Mouse (Mus musculus) forebrain, postnatal 0 days (tissue): ENCODE measurements around the gene Rilpl1. TPM values are rescaled to one million over a fixed set of nuclear protein-coding genes. Genes with fewer than 3 reads are reported as not detected.

Experiments used
- ATAC-seq: fragments of 200-750 bp; cut with Nextera tagmentation; 2 replicates; pipeline ENCODE4 v1.8.0; 2017; ENCODE audit warnings: mild to moderate bottlenecking, moderate library complexity
- DNase-seq: peaks from one replicate; pipeline ENCODE4 v3.0.0-alpha.2; 2015
- H3K27ac ChIP-seq: fragments of 300-500 bp; sonication (generic); 2 replicates; pipeline ENCODE4 v1.5.1; 2014; ENCODE audit warnings: low read depth, mild to moderate bottlenecking, antibody characterized with exemption, low read length, moderate library complexity, mixed read lengths
- H3K27me3 ChIP-seq: fragments of 300-500 bp; sonication (generic); 2 replicates; pipeline ENCODE4 v1.6.1; 2014; ENCODE audit warnings: mild to moderate bottlenecking, low read length, mixed read lengths; ENCODE audit not compliant: insufficient read depth
- H3K36me3 ChIP-seq: fragments of 300-500 bp; sonication (generic); 2 replicates; pipeline ENCODE4 v1.6.1; 2014; ENCODE audit warnings: mild to moderate bottlenecking, moderate library complexity; ENCODE audit not compliant: insufficient read depth
- H3K4me1 ChIP-seq: fragments of 300-500 bp; sonication (generic); 2 replicates; pipeline ENCODE4 v1.6.1; 2014; ENCODE audit warnings: antibody characterized with exemption; ENCODE audit not compliant: insufficient read depth
- H3K4me2 ChIP-seq: fragments of 300-500 bp; sonication (generic); 2 replicates; pipeline ENCODE4 v1.6.1; 2014; ENCODE audit warnings: low read depth, mild to moderate bottlenecking, moderate library complexity
- H3K4me3 ChIP-seq: fragments of 300-500 bp; sonication (generic); 2 replicates; pipeline ENCODE4 v1.5.1; 2014; ENCODE audit warnings: low read depth, low read length, mixed read lengths
- H3K9ac ChIP-seq: fragments of 300-500 bp; sonication (generic); 2 replicates; pipeline ENCODE4 v1.6.1; 2014; ENCODE audit warnings: mild to moderate bottlenecking
- H3K9me3 ChIP-seq: fragments of 300-500 bp; sonication (generic); 2 replicates; pipeline ENCODE4 v1.6.1; 2016; ENCODE audit warnings: low read length
- CTCF ChIP-seq: sonication (generic); IDR thresholded peaks from 2 replicates; pipeline ENCODE4 v1.5.1; 2016; ENCODE audit warnings: antibody characterized with exemption, control low read depth, low read depth
- WGBS: fragments of 180-500 bp; shearing (Covaris S2); extraction: QIAGEN DNeasy Blood & Tissue Kit; methylation state at CpG from one replicate; pipeline ENCODE4 v1.1.7; 2014; 5-methylcytosine and 5-hydroxymethylcytosine counted together
- polyA plus RNA-seq: library from polyadenylated mRNA; unstranded; fragments of >200 nt; fragmentation: Nextera tagmentation; extraction: Ambion mirVana; gene quantifications from 2 replicates; pipeline ENCODE4 v1.2.1, GENCODE M21; 2015
- total RNA-seq: library from RNA; depleted of rRNA; stranded (reverse); fragments of >200 nt; gene quantifications from 2 replicates; pipeline ENCODE4 v1.2.3, GENCODE M21; 2014

Rilpl1 gene
- total and polyA plus RNA-seq, 2 experiments from 2014 or later: 10.0 to 11.8 TPM

DNA sequence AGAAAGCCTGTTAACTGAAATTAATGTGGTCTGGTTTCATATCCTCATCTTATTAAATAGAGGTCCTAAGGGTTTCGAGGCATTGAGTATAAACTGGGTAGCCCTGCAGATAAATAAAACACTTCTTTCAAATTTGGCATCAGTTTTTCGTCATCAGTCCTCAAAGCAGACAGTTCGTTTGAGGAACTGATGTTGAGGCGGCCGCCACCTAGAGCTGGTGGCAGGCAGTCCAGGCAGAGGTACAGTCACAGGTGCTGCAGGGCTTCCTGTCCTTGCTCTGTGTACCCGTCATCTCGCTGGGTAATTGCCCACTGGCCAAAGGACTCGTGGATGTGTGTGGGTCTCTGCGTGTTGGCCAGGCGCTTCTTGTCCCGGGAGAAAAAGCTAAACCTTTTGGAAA, 37.7 kb downstream of the Rilpl1 start:
- Histone ChIP-seq H3K27ac (no peak overlapping the region), H3K27me3 (no peaks in the 10 kb centered on the region), H3K4me1 (no peaks in the 10 kb centered on the region), H3K9me3 (no peaks in the 10 kb centered on the region), H3K36me3 (peaks cover 33% of the 10 kb centered on the region), H3K4me2 (no peak overlapping the region), H3K4me3 (no peak overlapping the region), H3K9ac (no peak overlapping the region)
- ATAC-seq: no peak
- 93% methylated on average over 11 of the region's 11 CpGs for WGBS
- TF ChIP-seq CTCF: no peak
- no peak for DNase-seq

DNA sequence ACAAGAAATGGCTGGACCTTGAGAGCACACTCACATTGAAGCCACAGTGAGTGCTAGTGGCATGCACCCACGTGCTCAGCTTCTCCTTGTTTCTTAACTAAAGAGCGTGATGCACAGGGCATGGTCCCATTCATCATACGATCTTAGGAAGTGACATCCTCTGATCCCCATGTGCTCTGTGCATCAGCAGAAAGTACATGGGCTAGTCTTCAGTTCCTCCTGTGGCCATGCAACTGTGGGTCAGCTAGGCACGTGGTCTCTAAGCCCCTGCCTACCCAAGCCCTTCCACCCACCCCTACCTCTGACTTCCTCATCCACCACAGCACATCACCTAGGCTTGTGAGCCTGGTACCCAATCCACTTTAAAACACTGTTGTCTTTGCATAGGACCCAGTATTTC, 38.6 kb downstream of the Rilpl1 start:
- no peak overlapping the region for H3K4me2 ChIP-seq
- H3K27ac ChIP-seq: no peak overlapping the region
- 93% methylated on average over 4 of the region's 4 CpGs for WGBS
- no peaks in the 10 kb centered on the region for H3K9me3 ChIP-seq
- H3K4me3 ChIP-seq: no peak overlapping the region
- no peak for DNase-seq
- ATAC-seq: no peak
- no peak overlapping the region for H3K9ac ChIP-seq
- no peaks in the 10 kb centered on the region for H3K4me1 ChIP-seq
- H3K36me3 ChIP-seq: peaks cover 33% of the 10 kb centered on the region
- no peak for TF ChIP-seq CTCF
- no peaks in the 10 kb centered on the region for H3K27me3 ChIP-seq

DNA sequence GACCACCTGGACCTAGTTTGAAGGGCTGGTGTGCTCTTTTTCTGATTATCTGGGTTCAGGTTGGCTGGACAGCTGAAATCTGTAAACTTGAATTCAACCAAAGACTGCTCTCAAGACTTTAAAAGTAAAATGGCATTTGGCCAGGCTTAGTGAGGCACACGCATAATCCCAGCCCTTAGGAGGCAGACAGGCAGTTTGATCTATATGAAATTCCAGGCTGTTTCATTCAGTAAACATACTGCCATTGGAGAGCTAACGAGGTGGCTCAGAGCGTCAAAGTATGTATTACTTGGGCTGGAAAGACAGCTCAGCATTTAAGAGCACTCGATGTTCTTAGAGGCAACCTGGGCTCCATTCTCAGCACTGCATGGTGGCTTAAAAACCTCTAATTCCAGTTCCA, 39.5 kb downstream of the Rilpl1 start:
- Histone ChIP-seq H3K4me2 (no peak overlapping the region), H3K27me3 (no peaks in the 10 kb centered on the region), H3K27ac (no peak overlapping the region), H3K36me3 (peaks cover 33% of the 10 kb centered on the region), H3K9ac (no peak overlapping the region), H3K4me3 (no peak overlapping the region), H3K9me3 (no peaks in the 10 kb centered on the region), H3K4me1 (no peaks in the 10 kb centered on the region)
- no peak for DNase-seq
- no peak for TF ChIP-seq CTCF
- ATAC-seq: no peak
- WGBS: 44% methylated on average over 4 of the region's 4 CpGs

DNA sequence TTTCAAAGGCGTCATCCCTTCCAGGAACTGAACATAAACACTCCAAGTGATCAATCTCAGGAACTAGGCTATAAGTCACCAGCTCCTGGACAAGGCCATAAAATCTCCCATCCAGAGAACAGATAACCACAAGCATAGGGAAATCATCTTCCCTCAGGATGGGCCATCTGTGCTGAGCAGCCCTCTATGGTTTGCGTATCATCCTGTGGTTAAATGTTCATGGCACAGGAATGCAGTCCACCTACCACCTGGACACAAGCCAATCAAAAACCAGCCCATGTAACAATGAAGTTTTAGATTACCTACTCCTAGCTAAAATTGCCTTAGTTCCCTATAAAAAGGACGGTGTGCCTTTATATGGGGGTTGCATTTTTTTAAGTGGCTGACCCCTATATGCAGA, 42.3 kb downstream of the Rilpl1 start:
- H3K4me3 ChIP-seq: no peak overlapping the region
- 95% methylated on average over 3 of the region's 3 CpGs for WGBS
- H3K27me3 ChIP-seq: no peaks in the 10 kb centered on the region
- no peak overlapping the region for H3K9ac ChIP-seq
- no peak for DNase-seq
- no peaks in the 10 kb centered on the region for H3K9me3 ChIP-seq
- peaks cover 28% of the 10 kb centered on the region for H3K36me3 ChIP-seq
- no peak overlapping the region for H3K27ac ChIP-seq
- peaks cover 5% of the 10 kb centered on the region; the same call in 1 of the 2 replicates for H3K4me1 ChIP-seq
- no peak overlapping the region for H3K4me2 ChIP-seq
- ATAC-seq: no peak
- TF ChIP-seq CTCF: no peak

DNA sequence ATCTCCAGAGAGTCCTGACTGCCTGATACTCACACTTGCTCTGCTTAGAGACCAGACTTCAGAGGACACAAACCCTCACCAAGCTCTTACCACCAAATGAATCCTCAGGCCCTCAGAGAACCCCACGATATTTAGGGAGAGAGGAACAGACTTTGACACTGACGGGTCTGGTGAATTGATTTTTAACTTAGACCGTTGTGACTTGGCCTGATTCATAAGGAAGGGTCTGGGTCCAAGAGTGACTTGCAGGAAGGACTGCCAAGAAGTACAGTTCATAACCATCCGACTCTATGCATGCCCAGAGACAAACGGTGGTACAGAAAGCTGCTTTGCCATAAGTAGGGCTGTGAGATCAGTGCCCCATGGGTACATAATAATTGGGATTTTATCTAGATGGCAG, 45.5 kb downstream of the Rilpl1 start:
- no peaks in the 10 kb centered on the region for H3K27me3 ChIP-seq
- ATAC-seq (no peak), DNase-seq (no peak)
- no peaks in the 10 kb centered on the region for H3K9me3 ChIP-seq
- peaks cover under 1% of the 10 kb centered on the region; the same call in 1 of the 2 replicates for H3K36me3 ChIP-seq
- H3K9ac ChIP-seq: no peak overlapping the region
- 92% methylated on average over 5 of the region's 5 CpGs for WGBS
- H3K4me3 ChIP-seq: no peak overlapping the region
- peaks cover 5% of the 10 kb centered on the region; the same call in 1 of the 2 replicates for H3K4me1 ChIP-seq
- no peak overlapping the region for H3K4me2 ChIP-seq
- no peak overlapping the region for H3K27ac ChIP-seq
- TF ChIP-seq CTCF: no peak

DNA sequence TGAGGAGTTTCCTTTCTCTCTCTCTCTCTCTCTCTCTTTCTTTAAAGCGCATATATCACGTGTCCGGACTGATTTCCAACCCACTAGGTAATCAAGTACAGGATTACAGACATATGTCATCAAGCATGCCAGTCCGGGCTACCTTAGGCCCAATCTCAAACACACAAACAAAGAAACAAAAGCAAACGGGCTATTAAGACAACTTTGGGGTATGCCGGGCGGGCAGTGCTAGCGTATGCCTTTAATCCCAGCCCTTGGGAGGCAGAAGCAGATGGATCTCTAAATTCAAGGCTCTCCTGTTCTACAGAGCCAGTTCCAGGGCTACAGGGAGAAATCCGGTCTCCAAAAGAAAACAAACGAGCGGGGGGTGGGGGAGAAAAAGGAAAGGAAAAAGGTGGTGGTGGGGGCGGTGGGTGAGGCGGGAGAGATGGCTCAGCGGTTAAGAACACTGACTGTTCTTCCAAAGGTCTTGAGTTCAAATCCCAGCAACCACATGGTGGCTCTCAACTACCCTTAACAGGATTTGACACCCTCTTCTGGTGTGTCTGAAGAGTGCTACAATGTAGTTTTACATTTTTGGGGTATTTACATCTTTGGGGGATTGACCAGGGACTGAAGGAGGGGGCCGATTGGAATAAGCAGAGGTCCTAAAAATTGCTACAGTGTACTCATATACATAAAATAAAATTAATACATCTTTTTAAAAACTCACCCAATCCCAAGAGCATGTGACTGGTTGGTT, 47.4 kb downstream of the Rilpl1 start:
- peak; percentile 17; the same call in 1 of the 2 replicates for TF ChIP-seq CTCF
- H3K9ac ChIP-seq: peak overlapping the region; percentile 92
- peak overlapping the region; percentile 77 for H3K4me3 ChIP-seq
- DNase-seq (no peak), ATAC-seq (peak; percentile 50)
- peak overlapping the region; percentile 76 for H3K4me2 ChIP-seq
- H3K9me3 ChIP-seq: no peaks in the 10 kb centered on the region
- peaks cover 5% of the 10 kb centered on the region; the same call in 1 of the 2 replicates for H3K4me1 ChIP-seq
- peak overlapping the region; percentile 99 for H3K27ac ChIP-seq
- no peaks in the 10 kb centered on the region for H3K36me3 ChIP-seq
- WGBS: 8% methylated on average over 15 of the region's 15 CpGs
- H3K27me3 ChIP-seq: no peaks in the 10 kb centered on the region

DNA sequence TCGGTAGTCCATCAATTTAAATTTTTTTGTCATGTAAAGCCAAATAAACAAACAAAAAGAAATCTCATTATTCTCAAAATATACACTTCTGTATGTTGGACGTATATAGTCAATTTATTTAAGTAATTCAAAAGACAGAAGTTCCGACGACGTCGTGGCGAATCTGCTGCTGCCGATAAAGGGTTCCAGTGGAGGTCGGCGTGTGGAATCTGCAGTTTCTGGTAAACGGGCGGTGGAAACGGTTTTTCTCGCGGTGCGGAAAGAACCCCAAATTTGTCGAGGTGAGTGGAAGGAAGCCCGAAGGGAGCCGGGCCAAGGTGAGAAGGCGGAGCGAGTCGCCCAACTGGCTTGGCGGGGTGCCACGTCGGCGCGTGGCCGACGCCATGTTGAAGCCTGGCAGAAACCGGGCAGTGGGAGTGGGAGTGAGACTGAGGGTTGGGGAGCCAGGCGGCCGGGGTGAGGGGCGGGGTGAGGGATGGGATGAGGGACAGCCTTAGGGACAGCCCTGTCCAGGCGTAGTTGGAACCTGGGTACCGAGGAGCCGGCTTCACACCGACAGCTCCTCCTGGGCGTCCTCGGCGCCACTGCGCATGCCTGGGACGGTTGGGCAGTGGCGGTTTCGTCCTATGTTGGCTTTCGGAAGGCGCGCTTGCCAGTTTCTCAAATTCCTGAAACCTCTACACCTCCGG, 48.1 kb downstream of the Rilpl1 start, which contains the start of gene Snrnp35:
TSS of gene Snrnp35 (plus strand) at position 169 of the 689 bp plus-strand sequence.
- H3K9ac ChIP-seq: peak within 1 kb of the TSS; percentile 92
- WGBS: under 1% methylated on average over 47 of the region's 48 CpGs
- no peaks in the 10 kb centered on the region for H3K27me3 ChIP-seq
- H3K4me3 ChIP-seq: peak within 1 kb of the TSS; percentile 77
- TF ChIP-seq CTCF: peak; percentile 28; the same call in 1 of the 2 replicates
- peak within 1 kb of the TSS; percentile 99 for H3K27ac ChIP-seq
- peak within 1 kb of the TSS; percentile 76 for H3K4me2 ChIP-seq
- H3K9me3 ChIP-seq: no peaks in the 10 kb centered on the region
- peaks cover 8% of the 10 kb centered on the region; the same call in 1 of the 2 replicates for H3K4me1 ChIP-seq
- peak; percentile 94 for ATAC-seq
- H3K36me3 ChIP-seq: no peaks in the 10 kb centered on the region
- DNase-seq: peak; percentile 95
